Mouse (Mus musculus) E14TG2a.4 (cell line): ENCODE measurements around the gene Zfr.

Experiments used
- H3K27me3 ChIP-seq: 2 replicates; pipeline ENCODE4 v1.6.1; 2014; ENCODE audit warnings: low read length, control low read depth; ENCODE audit not compliant: insufficient read depth
- H3K36me3 ChIP-seq: 2 replicates; pipeline ENCODE4 v1.6.1; 2014; ENCODE audit warnings: low read length, control low read depth; ENCODE audit not compliant: insufficient read depth
- H3K4me1 ChIP-seq: replicated peaks from 2 replicates; pipeline ENCODE4 v1.6.1; 2014; ENCODE audit warnings: low read depth, low read length, control low read depth
- H3K4me3 ChIP-seq: replicated peaks from 2 replicates; pipeline ENCODE4 v1.5.1; 2014; ENCODE audit warnings: mild to moderate bottlenecking, low read length
- H3K9me3 ChIP-seq: 2 replicates; pipeline ENCODE4 v1.6.1; 2014; ENCODE audit warnings: low read length, control low read depth
- CTCF ChIP-seq: conservative IDR thresholded peaks from 2 replicates; pipeline ENCODE4 v1.5.1; 2014; ENCODE audit warnings: low read length
- NANOG ChIP-seq: IDR thresholded peaks from 2 replicates; pipeline ENCODE4 v1.6.1; 2014; ENCODE audit warnings: borderline replicate concordance, low read length, mixed read lengths
- POU5F1 ChIP-seq: IDR thresholded peaks from 2 replicates; pipeline ENCODE4 v1.6.1; 2014; ENCODE audit warnings: low read length, borderline replicate concordance

The Zfr gene

DNA sequence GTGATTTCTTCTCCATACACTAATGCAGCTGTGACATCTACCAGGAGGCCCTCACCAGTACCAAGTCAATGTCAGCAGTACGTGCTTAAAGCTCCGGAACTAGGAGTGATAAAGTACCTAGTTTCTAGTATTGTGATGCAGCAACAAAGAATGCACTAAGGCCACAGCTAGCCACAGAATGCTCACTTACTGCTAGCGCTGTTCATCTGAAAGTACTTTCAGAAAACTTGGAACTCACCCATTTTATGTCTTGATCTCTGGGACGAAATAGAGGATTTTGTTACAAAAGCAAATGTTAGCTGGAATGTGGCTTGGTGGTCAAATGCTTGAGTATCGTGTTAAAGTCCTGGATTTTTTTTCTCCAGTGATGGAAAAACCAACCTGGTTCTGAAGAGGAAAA is 30.0 kb upstream of the Zfr start:
- no peaks in the 10 kb centered on the region for H3K27me3 ChIP-seq
- TF ChIP-seq CTCF (no peak), POU5F1 (no peak), NANOG (no peak)
- peaks cover 16% of the 10 kb centered on the region for H3K4me1 ChIP-seq
- H3K9me3 ChIP-seq = no peaks in the 10 kb centered on the region
- H3K4me3 ChIP-seq = no peak overlapping the region
- no peaks in the 10 kb centered on the region for H3K36me3 ChIP-seq

DNA sequence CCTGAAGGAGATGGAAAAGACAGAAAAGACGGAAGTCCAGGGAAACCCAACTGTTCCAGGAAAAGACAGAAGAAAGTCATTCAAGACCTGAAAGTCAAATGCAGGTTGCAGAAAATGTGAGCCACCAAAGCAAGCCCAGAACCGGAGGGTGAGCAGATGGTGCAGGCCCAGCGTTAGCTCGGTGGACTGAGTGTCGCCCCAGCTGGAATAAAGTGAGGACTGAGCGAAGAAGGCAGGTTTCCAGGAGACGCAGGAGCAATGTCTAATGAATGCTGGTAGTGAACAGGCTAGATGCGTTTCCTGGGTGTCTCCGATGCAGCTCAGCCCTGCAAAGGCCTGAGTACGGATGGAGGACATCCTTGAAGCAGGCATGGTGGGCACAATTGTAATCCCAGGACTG is 29.5 kb upstream of the Zfr start:
- H3K4me3 ChIP-seq = no peak overlapping the region
- TF ChIP-seq CTCF (no peak), NANOG (no peak), POU5F1 (no peak)
- H3K4me1 ChIP-seq = peaks cover 17% of the 10 kb centered on the region
- no peaks in the 10 kb centered on the region for H3K9me3 ChIP-seq
- no peaks in the 10 kb centered on the region for H3K27me3 ChIP-seq
- no peaks in the 10 kb centered on the region for H3K36me3 ChIP-seq

- no peaks in the 10 kb centered on the region for H3K9me3 ChIP-seq
- no peak for TF ChIP-seq NANOG
- no peak for TF ChIP-seq CTCF
- no peak for TF ChIP-seq POU5F1
- H3K4me3 ChIP-seq = no peak overlapping the region
- no peaks in the 10 kb centered on the region for H3K36me3 ChIP-seq
- peaks cover 32% of the 10 kb centered on the region for H3K4me1 ChIP-seq
- H3K27me3 ChIP-seq = no peaks in the 10 kb centered on the region
These were observed 27.5 kb upstream of the Zfr start for GRCm38 (mm10) chr15:12090087-12090486.

GRCm38 (mm10) chr15:12090981-12091669 is 26.5 kb upstream of the Zfr start:
- Histone ChIP-seq H3K4me1 (peaks cover 32% of the 10 kb centered on the region), H3K9me3 (no peaks in the 10 kb centered on the region), H3K27me3 (no peaks in the 10 kb centered on the region), H3K4me3 (no peak overlapping the region), H3K36me3 (no peaks in the 10 kb centered on the region)
- TF ChIP-seq CTCF (no peak), NANOG (no peak), POU5F1 (no peak)

GRCm38 (mm10) chr15:12091781-12092458 is 25.7 kb upstream of the Zfr start:
- TF ChIP-seq NANOG (no peak), CTCF (peak; percentile 93)
- peaks cover 32% of the 10 kb centered on the region for H3K4me1 ChIP-seq
- no peak overlapping the region for H3K4me3 ChIP-seq
- H3K9me3 ChIP-seq = no peaks in the 10 kb centered on the region
- H3K36me3 ChIP-seq = no peaks in the 10 kb centered on the region
- no peaks in the 10 kb centered on the region for H3K27me3 ChIP-seq

DNA sequence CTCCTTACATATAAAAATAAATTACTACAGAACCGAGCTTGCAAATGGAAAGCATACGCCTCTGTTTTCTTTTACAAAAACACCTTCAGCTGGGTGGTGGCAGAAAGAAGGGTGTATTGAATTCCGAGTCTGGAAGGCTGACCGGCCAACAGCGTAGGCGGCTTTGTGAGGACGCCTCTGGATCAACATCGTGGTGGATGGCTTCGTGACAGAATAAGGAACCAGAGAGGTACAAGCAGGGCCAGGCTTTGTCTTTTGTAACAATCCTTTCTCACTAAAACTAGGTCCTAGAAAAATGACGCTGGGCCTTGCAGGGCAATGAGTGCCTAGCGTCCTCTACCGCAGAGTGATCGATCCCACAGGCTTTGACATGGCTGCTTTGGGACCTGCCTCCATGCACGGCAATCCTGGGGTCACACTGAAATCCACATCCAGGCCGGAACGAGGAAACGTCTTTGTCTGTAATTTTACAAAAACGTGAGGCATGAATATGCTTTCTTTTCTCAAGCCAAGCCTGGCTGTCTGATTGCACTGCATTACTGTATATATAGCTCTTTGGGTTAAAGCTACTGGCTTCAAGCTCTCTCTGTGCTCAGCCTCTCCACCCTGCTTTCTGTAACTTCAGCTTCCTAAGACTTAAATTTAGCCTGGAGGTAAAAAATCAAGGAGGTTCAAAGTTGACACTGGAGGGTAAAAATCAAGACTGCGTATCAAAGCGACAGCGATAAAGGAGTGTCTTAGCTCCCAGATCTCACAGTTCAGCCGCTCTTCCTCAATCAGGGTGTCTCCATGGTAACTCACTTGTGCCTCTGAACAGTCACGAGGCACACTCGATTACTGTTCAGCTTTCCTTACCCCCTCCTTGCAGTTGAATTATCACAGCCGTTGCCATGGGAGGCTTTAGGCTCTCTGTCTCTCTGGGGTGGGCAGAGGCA is 24.3 kb upstream of the Zfr start:
- Histone ChIP-seq H3K27me3 (no peaks in the 10 kb centered on the region), H3K36me3 (no peaks in the 10 kb centered on the region), H3K9me3 (peaks cover 4% of the 10 kb centered on the region; the same call in 1 of the 2 replicates), H3K4me3 (no peak overlapping the region), H3K4me1 (peaks cover 32% of the 10 kb centered on the region)
- TF ChIP-seq NANOG (no peak), POU5F1 (no peak), CTCF (no peak)

- H3K9me3 ChIP-seq = peaks cover 4% of the 10 kb centered on the region; the same call in 1 of the 2 replicates
- no peaks in the 10 kb centered on the region for H3K27me3 ChIP-seq
- H3K36me3 ChIP-seq = no peaks in the 10 kb centered on the region
- H3K4me1 ChIP-seq = peaks cover 32% of the 10 kb centered on the region
- no peak overlapping the region for H3K4me3 ChIP-seq
- TF ChIP-seq POU5F1 (no peak), NANOG (no peak), CTCF (no peak)
These were observed 23.6 kb upstream of the Zfr start for GRCm38 (mm10) chr15:12093961-12094566.

DNA sequence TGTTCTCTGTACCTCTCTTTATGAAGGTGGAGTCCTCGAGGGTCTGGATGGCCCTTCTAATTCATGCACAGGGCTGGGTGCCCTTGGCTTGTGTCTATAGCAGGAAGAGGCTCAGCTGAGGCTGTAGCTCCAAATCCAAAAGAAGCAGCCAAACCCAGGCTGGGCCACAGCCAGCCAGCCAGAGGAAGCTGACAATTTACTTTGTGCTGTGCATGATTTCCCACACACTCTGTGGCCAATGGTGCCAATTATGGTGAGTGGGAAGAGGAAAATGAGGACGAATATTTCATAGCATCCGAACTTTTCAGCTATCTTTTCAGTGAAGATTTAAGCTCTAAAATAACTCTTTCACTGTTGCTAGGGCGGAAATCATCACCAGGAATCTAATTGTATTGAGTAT is 21.2 kb upstream of the Zfr start:
- H3K9me3 ChIP-seq = peaks cover 4% of the 10 kb centered on the region; the same call in 1 of the 2 replicates
- H3K27me3 ChIP-seq = no peaks in the 10 kb centered on the region
- no peaks in the 10 kb centered on the region for H3K36me3 ChIP-seq
- TF ChIP-seq CTCF = no peak
- no peak for TF ChIP-seq POU5F1
- no peak for TF ChIP-seq NANOG
- H3K4me1 ChIP-seq = peaks cover 22% of the 10 kb centered on the region
- H3K4me3 ChIP-seq = no peak overlapping the region
